Mouse (Mus musculus) kidney, embryonic 15.5 days (tissue): ENCODE measurements around the gene C1s2. TPM values are rescaled to one million over a fixed set of nuclear protein-coding genes. Genes with fewer than 3 reads are reported as not detected.
A peak's percentile ranks its signal among the peaks of the same experiment; 100 is the strongest.
"Not testable (repeated sequence)": the region's sequence is repeated elsewhere in the genome, so short reads cannot be mapped to it uniquely, and the experiment has no call there.

ENCODE experiments used
- ATAC-seq: fragments of 200-750 bp; cut with Nextera tagmentation; replicated peaks from 2 replicates; pipeline ENCODE4 v1.8.0; 2017; ENCODE audit warnings: moderate TSS enrichment; ENCODE audit not compliant: low FRiP score
- H3K27ac ChIP-seq: fragments of 300-500 bp; sonication (generic); 2 replicates; pipeline ENCODE4 v1.5.1; 2015; ENCODE audit warnings: mild to moderate bottlenecking, inconsistent platforms
- H3K27me3 ChIP-seq: fragments of 300-500 bp; sonication (generic); 2 replicates; pipeline ENCODE4 v1.6.1; 2015; ENCODE audit warnings: inconsistent platforms
- H3K36me3 ChIP-seq: fragments of 300-500 bp; sonication (generic); 2 replicates; pipeline ENCODE4 v1.6.1; 2015; ENCODE audit warnings: inconsistent platforms
- H3K4me1 ChIP-seq: fragments of 300-500 bp; sonication (generic); 2 replicates; pipeline ENCODE4 v1.6.1; 2015; ENCODE audit warnings: inconsistent platforms
- H3K4me2 ChIP-seq: fragments of 300-500 bp; sonication (generic); 2 replicates; pipeline ENCODE4 v1.6.1; 2015; ENCODE audit warnings: moderate library complexity, mild to moderate bottlenecking, inconsistent platforms
- H3K4me3 ChIP-seq: fragments of 300-500 bp; sonication (generic); replicated peaks from 2 replicates; pipeline ENCODE4 v1.5.1; 2015; ENCODE audit warnings: mild to moderate bottlenecking, inconsistent platforms
- H3K9ac ChIP-seq: fragments of 300-500 bp; sonication (generic); 2 replicates; pipeline ENCODE4 v1.6.1; 2015; ENCODE audit warnings: mild to moderate bottlenecking, inconsistent platforms
- H3K9me3 ChIP-seq: fragments of 300-500 bp; sonication (generic); replicated peaks from 2 replicates; pipeline ENCODE4 v1.6.1; 2016; ENCODE audit warnings: inconsistent platforms
- WGBS: fragments of 180-500 bp; shearing (Covaris S2); methylation state at CpG from one replicate; pipeline ENCODE4 v1.1.7; 2015; ENCODE audit warnings: mixed read lengths; 5-methylcytosine and 5-hydroxymethylcytosine counted together
- polyA plus RNA-seq: library from polyadenylated mRNA; unstranded; fragments of >200 nt; fragmentation: Nextera tagmentation; extraction: Ambion mirVana; gene quantifications from 2 replicates; pipeline ENCODE4 v1.2.1, GENCODE M21; 2015

Gene C1s2
- polyA plus RNA-seq: 0.16 and 0.21 TPM in 2 replicates

DNA sequence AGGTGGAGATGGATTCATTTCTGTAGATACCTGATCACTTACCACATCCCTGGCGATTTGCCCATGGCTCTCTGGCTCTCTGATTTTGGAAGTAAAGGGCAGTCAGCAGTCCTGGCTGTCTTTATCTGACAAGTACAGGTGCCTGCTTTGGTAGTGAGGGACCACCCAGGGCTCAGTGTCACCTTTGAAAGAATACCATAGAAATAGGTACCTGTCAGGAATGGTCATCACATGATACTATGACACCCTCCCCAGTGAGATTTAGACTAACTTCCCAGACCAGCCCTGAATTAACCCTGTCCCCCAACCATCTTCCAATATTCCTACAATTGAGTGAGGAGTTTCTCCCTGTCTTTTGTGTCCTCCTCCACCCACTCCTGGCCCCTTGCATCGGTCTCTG lies at the start of gene C1s2:
TSS of gene C1s2 (minus strand) at position 101 of the 400 bp plus-strand sequence.
- 83% methylated on average over 2 of the region's 2 CpGs for WGBS
- H3K4me1 ChIP-seq, H3K4me3 ChIP-seq, H3K4me2 ChIP-seq, H3K27me3 ChIP-seq, H3K27ac ChIP-seq, H3K36me3 ChIP-seq, H3K9me3 ChIP-seq, ATAC-seq, H3K9ac ChIP-seq: not testable (repeated sequence)

DNA sequence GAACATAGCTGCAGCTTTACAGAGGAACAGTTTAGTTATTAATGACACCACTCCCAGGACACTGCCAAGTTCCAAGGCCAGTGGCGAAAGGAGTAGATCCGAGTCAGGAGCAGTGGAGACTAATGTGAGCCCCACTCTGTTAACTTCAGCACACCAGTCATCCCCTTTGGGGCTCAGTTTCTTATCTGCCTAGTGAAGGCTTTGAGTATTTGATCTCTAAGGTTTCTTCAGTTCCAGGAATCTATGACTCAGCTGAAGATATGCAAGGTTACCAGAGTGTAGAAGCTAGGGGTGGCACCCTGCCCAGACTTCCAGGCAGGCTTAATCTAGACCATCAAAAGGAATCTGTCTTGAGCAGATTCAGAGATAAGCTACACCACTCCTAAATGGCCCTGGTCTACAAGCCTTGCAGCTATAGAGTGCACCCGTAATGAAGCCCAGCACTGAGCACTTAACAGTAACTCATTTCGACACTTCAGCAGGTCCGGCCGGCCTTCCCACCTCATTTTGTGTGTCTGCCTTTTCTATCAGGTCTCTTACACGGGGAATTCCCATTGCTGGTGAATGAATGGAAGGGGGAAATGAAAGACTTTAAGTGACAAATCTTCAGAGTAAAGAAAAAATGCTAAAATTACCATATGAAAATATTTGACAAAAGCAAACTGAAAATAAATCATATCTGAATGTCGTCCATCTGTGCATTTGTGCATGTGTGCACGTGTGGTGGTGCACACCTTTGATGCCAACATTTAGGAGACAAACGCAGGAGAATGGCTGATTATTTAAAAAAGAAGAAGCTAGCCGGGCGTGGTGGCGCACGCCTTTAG lies 47.9 kb upstream of the C1s2 start:
- no peak overlapping the region for H3K9ac ChIP-seq
- 71% methylated on average over 14 of the region's 14 CpGs for WGBS
- no peak overlapping the region for H3K4me3 ChIP-seq
- H3K36me3 ChIP-seq: no peaks in the 10 kb centered on the region
- peak; percentile 58 for ATAC-seq
- peak overlapping the region; percentile 41; the same call in 1 of the 2 replicates for H3K27ac ChIP-seq
- no peaks in the 10 kb centered on the region for H3K9me3 ChIP-seq
- H3K4me2 ChIP-seq: no peak overlapping the region
- peaks cover 21% of the 10 kb centered on the region for H3K4me1 ChIP-seq
- H3K27me3 ChIP-seq: no peaks in the 10 kb centered on the region

DNA sequence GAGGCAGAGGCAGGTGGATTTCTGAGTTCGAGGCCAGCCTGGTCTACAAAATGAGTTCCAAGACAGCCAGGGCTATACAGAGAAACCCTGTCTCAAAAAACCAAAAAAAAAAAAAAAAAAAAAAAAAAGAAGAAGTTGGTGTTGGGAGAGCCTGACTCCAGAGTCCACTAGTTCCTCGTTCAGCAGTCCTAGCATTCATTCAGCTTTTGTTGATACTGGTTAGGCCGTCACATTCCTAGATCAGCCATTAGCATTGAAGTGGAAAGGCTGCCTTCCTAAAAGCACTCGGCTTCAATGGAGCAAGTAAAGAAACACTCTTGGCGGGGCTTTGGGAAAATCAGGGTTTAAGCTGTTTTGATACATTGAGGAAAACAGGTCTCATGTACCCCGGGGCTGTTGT lies 46.4 kb upstream of the C1s2 start:
- not testable (repeated sequence) for H3K36me3 ChIP-seq, H3K4me3 ChIP-seq, H3K27me3 ChIP-seq, H3K9me3 ChIP-seq, H3K4me2 ChIP-seq, H3K9ac ChIP-seq
- 0 out of 2 replicates have a peak, but pooled peaks have one; percentile 46 for ATAC-seq
- Histone ChIP-seq H3K27ac (peak overlapping the region; percentile 37; the same call in 1 of the 2 replicates), H3K4me1 (peaks cover 16% of the 10 kb centered on the region)
- WGBS: 66% methylated on average over 6 of the region's 6 CpGs

DNA sequence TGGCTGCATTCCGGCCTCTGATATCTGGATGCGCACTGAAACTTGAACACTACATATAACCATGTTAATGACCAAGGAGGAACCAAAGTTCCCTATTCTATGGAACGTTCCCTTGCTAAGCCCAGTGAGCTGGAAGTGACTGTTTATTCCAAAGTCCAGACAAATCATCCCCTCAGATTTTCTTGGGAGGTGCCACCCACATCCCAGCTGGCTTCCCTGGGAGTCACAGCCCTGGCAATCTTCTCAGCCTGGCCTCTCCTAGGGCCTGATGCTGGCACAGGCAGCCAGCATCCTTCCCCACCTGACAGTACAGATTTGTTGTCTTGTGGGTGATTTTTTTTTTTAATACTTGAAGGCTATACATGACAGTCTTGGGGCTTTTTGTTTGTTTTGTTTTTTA lies 43.6 kb upstream of the C1s2 start:
- no peaks in the 10 kb centered on the region for H3K27me3 ChIP-seq
- no peak overlapping the region for H3K4me2 ChIP-seq
- H3K9me3 ChIP-seq: no peaks in the 10 kb centered on the region
- peaks cover 11% of the 10 kb centered on the region; the same call in 1 of the 2 replicates for H3K36me3 ChIP-seq
- H3K9ac ChIP-seq: no peak overlapping the region
- no peak for ATAC-seq
- H3K27ac ChIP-seq: no peak overlapping the region
- 88% methylated on average over 3 of the region's 3 CpGs for WGBS
- H3K4me1 ChIP-seq: peaks cover 16% of the 10 kb centered on the region
- no peak overlapping the region for H3K4me3 ChIP-seq

DNA sequence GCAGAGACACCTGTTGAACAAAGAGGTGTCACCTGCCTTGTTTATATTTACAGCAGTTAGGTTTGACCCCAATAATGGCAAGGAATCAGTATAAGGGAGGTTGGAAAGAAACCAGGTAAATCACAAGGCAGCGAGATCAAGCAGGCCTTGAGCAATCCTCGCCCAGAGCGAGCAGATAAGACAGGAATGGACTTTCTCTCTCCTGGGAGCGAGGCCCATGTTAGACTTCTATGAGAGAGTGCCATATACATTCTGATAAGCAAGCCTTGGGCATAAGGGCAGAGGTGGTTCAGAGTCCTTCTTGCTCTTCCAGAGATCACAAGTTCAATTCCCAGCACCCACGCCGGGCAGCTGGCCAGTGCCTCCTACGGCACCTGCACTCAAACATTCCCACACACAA lies 42.9 kb upstream of the C1s2 start:
- no peak overlapping the region for H3K4me2 ChIP-seq
- peaks cover 16% of the 10 kb centered on the region; the same call in 1 of the 2 replicates for H3K36me3 ChIP-seq
- no peaks in the 10 kb centered on the region for H3K27me3 ChIP-seq
- no peak overlapping the region for H3K9ac ChIP-seq
- H3K4me1 ChIP-seq: peaks cover 14% of the 10 kb centered on the region
- no peak overlapping the region for H3K27ac ChIP-seq
- H3K9me3 ChIP-seq: no peaks in the 10 kb centered on the region
- no peak for ATAC-seq
- no peak overlapping the region for H3K4me3 ChIP-seq
- 95% methylated on average over 7 of the region's 7 CpGs for WGBS

DNA sequence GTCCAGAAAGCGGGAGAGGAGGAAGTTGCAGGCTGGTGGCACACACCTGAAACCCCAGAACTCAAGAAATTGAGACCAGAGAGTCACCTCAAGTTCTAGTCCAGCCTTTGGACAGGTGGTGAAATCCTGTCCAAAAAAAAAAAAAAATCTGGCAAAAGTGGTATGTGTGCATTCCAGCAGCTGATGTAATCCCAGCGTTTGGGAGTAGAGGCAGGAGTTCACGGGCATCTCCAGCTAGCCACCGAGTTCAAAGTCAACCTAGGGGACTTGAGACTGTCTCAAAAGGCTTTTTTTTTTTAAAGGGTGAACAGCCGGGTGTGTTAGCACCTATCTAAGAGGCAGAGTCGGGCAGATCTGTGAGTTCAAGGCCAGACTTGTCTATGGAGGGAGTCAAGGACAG lies 40.3 kb upstream of the C1s2 start:
- WGBS: 84% methylated on average over 6 of the region's 6 CpGs
- no peak for ATAC-seq

DNA sequence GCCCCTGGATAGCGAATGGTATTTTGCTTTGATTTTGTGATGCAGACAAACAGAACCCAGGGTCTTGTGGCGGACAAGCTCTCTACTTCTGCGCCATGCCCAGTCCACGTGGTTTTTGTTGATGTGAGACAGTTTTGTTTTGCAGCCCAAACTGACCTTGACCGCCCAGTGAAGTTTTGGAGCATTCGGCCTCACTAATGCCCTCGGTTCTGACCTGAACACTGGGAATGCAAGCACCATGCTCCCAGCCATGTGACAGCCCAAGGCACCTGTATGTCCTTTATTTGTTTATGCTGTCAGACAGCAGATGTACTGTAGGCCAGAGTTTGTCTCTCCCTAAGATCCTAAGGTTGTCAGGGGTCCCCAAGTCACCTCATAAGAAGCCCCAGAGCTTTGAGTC lies 38.7 kb upstream of the C1s2 start:
- Histone ChIP-seq H3K4me3 (no peak overlapping the region), H3K9me3 (no peaks in the 10 kb centered on the region), H3K27ac (no peak overlapping the region), H3K9ac (no peak overlapping the region), H3K36me3 (peaks cover 16% of the 10 kb centered on the region; the same call in 1 of the 2 replicates), H3K4me1 (peaks cover 10% of the 10 kb centered on the region), H3K4me2 (no peak overlapping the region), H3K27me3 (no peaks in the 10 kb centered on the region)
- 95% methylated on average over 7 of the region's 7 CpGs for WGBS
- no peak for ATAC-seq

More for the DNA sequence above, 40.3 kb upstream of the C1s2 start:
- Histone ChIP-seq H3K9ac (no peak overlapping the region), H3K27me3 (no peaks in the 10 kb centered on the region), H3K4me3 (no peak overlapping the region), H3K36me3 (peaks cover 16% of the 10 kb centered on the region; the same call in 1 of the 2 replicates), H3K4me1 (peaks cover 10% of the 10 kb centered on the region), H3K27ac (no peak overlapping the region), H3K9me3 (no peaks in the 10 kb centered on the region), H3K4me2 (no peak overlapping the region)

DNA sequence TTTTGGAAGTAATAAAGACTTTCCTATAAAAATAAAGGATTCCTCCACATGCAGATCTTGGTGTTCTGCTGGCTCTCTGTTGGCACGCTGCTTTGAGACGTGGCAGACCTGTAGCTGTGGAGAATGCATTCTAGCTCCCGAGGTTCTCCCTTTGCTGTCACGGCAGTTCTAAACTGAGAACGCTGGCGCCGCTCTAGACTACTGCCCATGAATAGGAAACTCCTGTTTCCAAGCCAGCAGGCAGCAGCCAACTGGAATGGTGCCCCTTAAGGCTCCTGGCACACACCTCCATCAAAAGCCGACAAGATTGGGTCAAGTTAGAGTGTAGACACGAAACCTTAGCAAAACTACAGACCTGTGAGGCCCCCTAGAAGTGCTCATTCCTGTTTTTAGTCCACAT lies 37.7 kb upstream of the C1s2 start:
- no peaks in the 10 kb centered on the region for H3K27me3 ChIP-seq
- no peak overlapping the region for H3K27ac ChIP-seq
- H3K4me3 ChIP-seq: no peak overlapping the region
- H3K9ac ChIP-seq: no peak overlapping the region
- no peak overlapping the region for H3K4me2 ChIP-seq
- WGBS: 89% methylated on average over 9 of the region's 9 CpGs
- peaks cover 16% of the 10 kb centered on the region; the same call in 1 of the 2 replicates for H3K36me3 ChIP-seq
- H3K9me3 ChIP-seq: no peaks in the 10 kb centered on the region
- no peak for ATAC-seq
- H3K4me1 ChIP-seq: peaks cover 10% of the 10 kb centered on the region

DNA sequence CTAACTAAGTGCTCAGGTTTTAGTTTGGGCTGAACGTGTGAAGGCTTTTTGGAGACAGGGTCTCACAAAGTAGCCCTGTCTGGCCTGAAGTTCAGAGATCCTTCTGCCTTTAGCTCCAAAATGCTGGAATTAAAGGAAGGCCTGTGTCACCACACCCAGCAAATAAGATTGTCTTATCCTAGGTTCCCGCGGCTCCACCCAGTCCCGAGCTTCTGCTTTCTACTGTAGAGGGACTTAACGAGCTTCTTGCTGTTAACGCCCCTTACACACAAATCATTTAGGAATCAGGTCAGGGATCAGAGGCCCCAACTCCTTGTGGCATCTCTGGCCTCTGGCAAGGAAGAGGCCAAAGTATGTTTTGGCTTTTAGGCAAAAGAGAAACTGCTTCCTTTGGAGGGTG lies 36.2 kb upstream of the C1s2 start:
- WGBS: 42% methylated on average over 6 of the region's 6 CpGs
- Histone ChIP-seq H3K36me3 (peaks cover 16% of the 10 kb centered on the region; the same call in 1 of the 2 replicates), H3K9me3 (no peaks in the 10 kb centered on the region), H3K4me2 (no peak overlapping the region), H3K27ac (no peak overlapping the region), H3K9ac (no peak overlapping the region), H3K27me3 (no peaks in the 10 kb centered on the region), H3K4me1 (peaks cover 10% of the 10 kb centered on the region), H3K4me3 (no peak overlapping the region)
- ATAC-seq: no peak

DNA sequence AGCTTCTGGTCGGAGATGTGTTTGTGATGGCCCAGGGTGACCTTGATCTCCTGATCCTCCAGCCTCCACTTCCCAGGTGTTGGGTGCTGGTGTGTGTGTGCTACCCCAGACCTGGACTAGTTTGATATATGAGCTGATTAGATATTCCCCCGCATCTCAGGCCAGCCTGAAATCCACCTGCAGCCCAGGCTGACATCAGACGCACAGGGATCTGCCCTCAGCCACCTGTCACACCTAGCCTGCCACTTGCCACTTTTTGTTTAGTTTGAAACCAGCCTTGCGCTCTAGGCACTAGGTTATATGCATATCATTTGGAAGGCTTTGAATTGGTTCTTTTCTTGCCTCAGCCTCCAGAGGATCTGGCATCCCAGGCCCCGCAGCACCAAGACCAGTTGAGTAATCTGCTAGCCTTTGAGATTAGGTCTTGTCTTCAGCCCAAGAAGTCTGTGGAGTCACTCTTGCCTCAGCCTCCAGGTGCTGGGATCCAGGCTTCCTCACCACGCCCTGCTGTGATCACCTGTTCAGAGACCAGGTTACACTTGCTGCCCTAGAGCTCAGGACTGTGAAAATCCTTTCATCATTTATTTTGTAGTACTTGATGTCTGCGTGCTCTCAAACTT lies 34.5 kb upstream of the C1s2 start:
- no peak overlapping the region for H3K4me3 ChIP-seq
- H3K27me3 ChIP-seq: no peaks in the 10 kb centered on the region
- WGBS: 82% methylated on average over 7 of the region's 7 CpGs
- no peaks in the 10 kb centered on the region for H3K9me3 ChIP-seq
- ATAC-seq: no peak
- H3K36me3 ChIP-seq: peaks cover 13% of the 10 kb centered on the region; the same call in 1 of the 2 replicates
- peaks cover 10% of the 10 kb centered on the region for H3K4me1 ChIP-seq
- H3K27ac ChIP-seq: no peak overlapping the region
- H3K9ac ChIP-seq: no peak overlapping the region
- no peak overlapping the region for H3K4me2 ChIP-seq

DNA sequence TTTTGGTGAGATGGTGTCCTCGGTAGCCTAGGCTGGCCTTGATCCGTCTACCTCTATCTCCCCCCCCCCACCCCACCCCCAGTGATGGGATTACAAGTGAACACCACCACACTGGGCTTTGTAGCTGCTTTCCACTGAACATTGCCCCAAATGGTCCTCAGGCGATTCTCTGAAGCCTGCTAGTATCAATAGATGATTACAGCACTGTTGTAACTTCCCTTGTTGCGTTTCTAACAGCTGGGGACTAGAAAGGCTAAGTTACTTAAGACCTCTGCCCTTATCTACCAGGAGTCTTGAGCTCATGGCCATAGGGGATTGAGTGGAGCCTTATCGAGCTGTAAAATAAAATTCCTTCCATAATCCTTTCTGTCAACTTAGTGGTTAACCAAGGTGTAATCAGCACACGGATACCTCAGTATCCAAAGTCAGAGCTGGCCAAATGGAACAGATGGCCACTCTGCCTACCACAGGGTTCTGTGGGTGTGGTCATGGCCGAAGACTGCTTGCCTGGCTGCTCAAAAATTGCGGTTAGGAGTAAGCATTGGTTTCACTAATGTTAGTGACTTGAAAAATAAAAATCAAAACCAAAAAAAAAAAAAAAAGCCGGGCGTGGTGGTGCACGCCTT lies 33.5 kb upstream of the C1s2 start:
- Histone ChIP-seq H3K9ac (no peak overlapping the region), H3K36me3 (peaks cover 4% of the 10 kb centered on the region; the same call in 1 of the 2 replicates), H3K4me3 (no peak overlapping the region), H3K4me1 (peaks cover 10% of the 10 kb centered on the region), H3K27me3 (no peaks in the 10 kb centered on the region), H3K9me3 (no peaks in the 10 kb centered on the region), H3K4me2 (no peak overlapping the region), H3K27ac (no peak overlapping the region)
- 80% methylated on average over 11 of the region's 11 CpGs for WGBS
- no peak for ATAC-seq

DNA sequence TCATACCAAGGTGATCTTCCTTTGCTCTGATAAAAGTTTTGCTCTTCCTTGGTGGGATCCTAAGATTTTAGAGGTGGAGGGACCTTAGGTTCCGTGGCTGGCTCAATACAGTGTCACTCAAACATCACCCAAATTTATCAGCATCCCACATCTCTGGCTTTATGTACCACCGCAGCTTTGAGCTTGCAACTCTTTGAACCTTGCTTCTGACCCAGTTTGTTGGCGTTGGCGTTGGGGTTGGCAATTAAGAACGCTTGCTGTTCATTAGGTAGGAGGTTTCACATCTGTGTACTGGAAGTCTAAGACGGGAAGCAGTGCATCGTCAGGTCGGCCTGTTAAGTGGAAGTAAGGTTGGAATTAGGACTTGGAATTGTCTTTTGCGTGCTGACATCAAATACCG lies 29.1 kb upstream of the C1s2 start:
- 89% methylated on average over 10 of the region's 10 CpGs for WGBS
- Histone ChIP-seq H3K9me3 (no peaks in the 10 kb centered on the region), H3K4me1 (peaks cover 17% of the 10 kb centered on the region), H3K9ac (no peak overlapping the region), H3K4me3 (no peak overlapping the region), H3K27ac (no peak overlapping the region), H3K27me3 (no peaks in the 10 kb centered on the region), H3K4me2 (no peak overlapping the region), H3K36me3 (no peaks in the 10 kb centered on the region)
- no peak for ATAC-seq
